Mouse (Mus musculus): ENCODE data around the gene Angptl8.

DNA sequence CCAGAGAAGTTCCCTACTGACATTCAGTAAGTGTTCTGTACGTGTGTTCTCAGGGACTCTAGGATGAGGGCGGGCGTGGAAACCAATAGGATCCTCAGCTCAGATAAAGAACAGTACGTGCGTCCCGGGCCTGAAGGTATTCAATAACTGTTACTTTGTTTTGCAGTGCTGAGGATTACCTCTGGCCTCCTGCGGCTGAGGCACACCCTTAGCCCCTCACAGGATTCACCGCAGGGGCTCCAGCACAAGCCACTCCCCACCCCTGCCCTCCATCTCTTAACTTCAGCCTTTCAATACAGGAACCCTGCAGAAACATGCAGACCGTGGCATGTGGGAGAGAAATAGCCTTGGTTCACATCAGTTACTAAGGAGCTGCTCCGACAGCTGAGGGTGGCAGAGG lies 12.6 kb downstream of the Angptl8 start:
- TF ChIP-seq CTCF (IDR thresholded peaks at IDR 0.05; ENCODE audit: low read depth, low read length) (no peak), POLR2A (IDR thresholded peaks at IDR 0.05; ENCODE audit: extremely low read depth, insufficient read depth, low read length) (no peak)

Data from liver, adult 2 months (tissue).